Mouse (Mus musculus) stomach, postnatal 0 days (tissue): ENCODE measurements around the gene Polr1d.

Experiments used
- CTCF ChIP-seq: IDR thresholded peaks from 2 replicates; pipeline ENCODE4 v1.5.1; 2016; ENCODE audit warnings: antibody characterized with exemption, low read depth, mild to moderate bottlenecking, moderate library complexity
- EP300 ChIP-seq: optimal IDR thresholded peaks from 2 replicates; pipeline ENCODE3; 2016; ENCODE audit warnings: antibody characterized with exemption

GRCm38 (mm10) chr5:147155449-147156133, 78.7 kb downstream of the Polr1d start:
- TF ChIP-seq CTCF (no peak), EP300 (no peak)
